ENCODE assay signal across 8 mouse cellular contexts in the genomic region with DNA sequence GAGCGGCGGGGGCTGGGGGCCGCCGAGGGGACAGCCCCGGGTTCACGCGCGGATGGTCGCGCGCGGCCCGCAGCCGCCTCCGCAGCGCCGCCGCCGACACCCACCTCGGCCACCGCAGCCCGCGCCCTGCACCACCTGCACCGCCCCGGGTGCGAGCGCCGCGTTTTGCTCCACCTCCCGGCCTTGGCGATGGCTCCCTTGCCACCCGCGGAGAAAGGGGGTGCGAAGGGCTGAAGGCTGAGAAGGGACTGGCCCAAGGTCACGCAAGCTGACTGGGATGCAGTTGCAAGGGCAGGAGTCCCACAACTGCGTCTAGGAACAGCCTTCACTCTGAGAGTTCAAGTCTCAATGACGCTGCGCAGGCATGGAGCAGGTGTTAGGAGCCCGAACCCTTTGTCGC. TPM values are rescaled to one million over a fixed set of nuclear protein-coding genes. Genes with fewer than 3 reads are reported as not detected.
DNase-seq lines count a peak whose midpoint lies in the region; ATAC-seq and TF ChIP-seq lines count a peak whose summit lies in the region.

No protein-coding gene starts in this region.

- peak; percentile 9 for DNase-seq in A20 (ENCODE audit: low read depth, low spot score)
- peak; percentile 39 for DNase-seq in brain, embryonic 14.5 days (ENCODE audit: low read depth)
- no peak for DNase-seq in frontal cortex, postnatal 10 days (ENCODE audit: low spot score in 2 of 2)

- WGBS in hindbrain, embryonic 12.5 days: 4% methylated on average over 28 of the region's 40 CpGs
- WGBS in liver, embryonic 15.5 days (ENCODE audit: insufficient replicate concordance): 4% methylated on average over 35 of the region's 40 CpGs
- 2% methylated on average over 39 of the region's 40 CpGs for WGBS in small intestine, adult 2 months

- H3K9me3 ChIP-seq in erythroblast, embryonic 14.5 days (ENCODE audit: control insufficient read depth, low read length): no peaks in the 10 kb centered on the region
- no peaks in the 10 kb centered on the region for H3K9me3 ChIP-seq in hindbrain, embryonic 12.5 days (replicated peaks)
- no peaks in the 10 kb centered on the region for H3K9me3 ChIP-seq in liver, embryonic 15.5 days (replicated peaks)

- peaks cover 46% of the 10 kb centered on the region for H3K4me1 ChIP-seq in erythroblast, embryonic 14.5 days (ENCODE audit: control insufficient read depth)
- H3K4me1 ChIP-seq in hindbrain, embryonic 12.5 days: peaks cover 24% of the 10 kb centered on the region
- H3K4me1 ChIP-seq in liver, embryonic 15.5 days (replicated peaks): peaks cover 30% of the 10 kb centered on the region
- H3K4me1 ChIP-seq in small intestine, adult 2 months (ENCODE audit: control insufficient read depth, insufficient read depth, insufficient read length, low read length): peaks cover 9% of the 10 kb centered on the region

- H3K9ac ChIP-seq in hindbrain, embryonic 12.5 days: peak overlapping the region; percentile 62
- H3K9ac ChIP-seq in liver, embryonic 15.5 days: peak overlapping the region; percentile 56

- peaks cover 16% of the 10 kb centered on the region for H3K36me3 ChIP-seq in erythroblast, embryonic 14.5 days (ENCODE audit: control insufficient read depth)
- H3K36me3 ChIP-seq in hindbrain, embryonic 12.5 days: peaks cover 12% of the 10 kb centered on the region
- H3K36me3 ChIP-seq in liver, embryonic 15.5 days (replicated peaks): no peaks in the 10 kb centered on the region
- no peaks in the 10 kb centered on the region for H3K36me3 ChIP-seq in small intestine, adult 2 months (ENCODE audit: control insufficient read depth, insufficient read depth, low read length)

- no peak for TF ChIP-seq CTCF in brain, embryonic 14.5 days (IDR thresholded peaks at IDR 0.05; ENCODE audit: borderline replicate concordance, extremely low read depth, insufficient read depth, insufficient read length)
- no peak for TF ChIP-seq CTCF in small intestine, adult 2 months (IDR thresholded peaks at IDR 0.05; ENCODE audit: extremely low read depth, insufficient read length, insufficient replicate concordance, low read depth, low read length)

- peak overlapping the region; percentile 65 for H3K4me3 ChIP-seq in erythroblast, embryonic 14.5 days (replicated peaks)
- peak overlapping the region; percentile 53 for H3K4me3 ChIP-seq in hindbrain, embryonic 12.5 days
- H3K4me3 ChIP-seq in liver, embryonic 15.5 days (replicated peaks): peak overlapping the region; percentile 64
- peak overlapping the region; percentile 52 for H3K4me3 ChIP-seq in small intestine, adult 2 months (ENCODE audit: low read depth, low read length)

- H3K27me3 ChIP-seq in erythroblast, embryonic 14.5 days (ENCODE audit: control insufficient read depth): peaks cover 4% of the 10 kb centered on the region; the same call in 1 of the 2 replicates
- H3K27me3 ChIP-seq in hindbrain, embryonic 12.5 days: no peaks in the 10 kb centered on the region
- H3K27me3 ChIP-seq in liver, embryonic 15.5 days: peaks cover 8% of the 10 kb centered on the region; the same call in 1 of the 2 replicates
- H3K27me3 ChIP-seq in small intestine, adult 2 months (ENCODE audit: control insufficient read depth, insufficient read depth, low read length): peaks cover 9% of the 10 kb centered on the region; the same call in 1 of the 2 replicates

- H3K27ac ChIP-seq in hindbrain, embryonic 12.5 days: no peak overlapping the region
- H3K27ac ChIP-seq in liver, embryonic 15.5 days (replicated peaks): peak overlapping the region; percentile 66
- H3K27ac ChIP-seq in small intestine, adult 2 months (ENCODE audit: insufficient read depth, low read depth, low read length): no peak overlapping the region

- peak overlapping the region; percentile 80 for H3K4me2 ChIP-seq in hindbrain, embryonic 12.5 days (replicated peaks)
- H3K4me2 ChIP-seq in liver, embryonic 15.5 days: peak overlapping the region; percentile 95

- no peak for ATAC-seq in erythroblast, adult 5-6 weeks (replicated peaks; ENCODE audit: low FRiP score, poor library complexity, severe bottlenecking)
- peak; percentile 37; the same call in 1 of the 2 replicates for ATAC-seq in hindbrain, embryonic 12.5 days (ENCODE audit: low FRiP score)
- peak; percentile 35 for ATAC-seq in liver, embryonic 15.5 days (ENCODE audit: insufficient read depth)

- TF ChIP-seq POLR2A in brain, embryonic 14.5 days (IDR thresholded peaks at IDR 0.05; ENCODE audit: borderline replicate concordance, extremely low read depth, insufficient read depth, insufficient read length, poor library complexity, severe bottlenecking): no peak
- no peak for TF ChIP-seq POLR2A in small intestine, adult 2 months (IDR thresholded peaks at IDR 0.05; ENCODE audit: low read depth, low read length)

RNA-seq across cellular contexts. Expression of a gene that starts 30.9 kb away (rescaled TPM):
- 0.57 and 0.58 TPM in 2 replicates for polyA plus RNA-seq in erythroblast, embryonic 14.5 days (2012)
- total RNA-seq in erythroblast, adult 5-6 weeks (2015; ENCODE audit: low replicate concordance): 0.19 and 0.63 TPM in 2 replicates
- total RNA-seq in erythroblast, adult 5-6 weeks (2017; ENCODE audit: low replicate concordance): 0.77 and 0.98 TPM in 2 replicates
- 6.9 and 11.8 TPM in 2 replicates for polyA plus RNA-seq in brain, embryonic 14.5 days (2012; rRNA removed)
- polyA plus RNA-seq in hindbrain, embryonic 12.5 days (2016; fragmentation: Nextera tagmentation; extraction: Ambion mirVana): 2.9 and 3.6 TPM in 2 replicates
- polyA plus RNA-seq in liver, embryonic 15.5 days (2015; fragmentation: Nextera tagmentation; extraction: Ambion mirVana): 2.2 and 3.1 TPM in 2 replicates
- polyA plus RNA-seq in small intestine, adult 2 months (2012; rRNA removed): 1.7 and 2.6 TPM in 2 replicates

Comparison
In these comparisons a context has a peak if more than half of its experiments do, and no peak if none do; other contexts are left out.
1. DNase-seq: peak in A20 (single experiment) and brain, embryonic 14.5 days (single experiment); none in frontal cortex, postnatal 10 days (0 of 2).
2. Peak in every context shown above with its lines, with median percentiles within 50 percentile points of each other: H3K4me3 ChIP-seq.